Mouse (Mus musculus): ENCODE results near the gene 2410002F23Rik. TPM values are rescaled to one million over a fixed set of nuclear protein-coding genes. Genes with fewer than 3 reads are reported as not detected.
A peak's percentile ranks its signal among the peaks of the same experiment; 100 is the strongest.
"Not testable (repeated sequence)": the region's sequence is repeated elsewhere in the genome, so short reads cannot be mapped to it uniquely, and the experiment has no call there.

2410002F23Rik gene
- total and polyA plus RNA-seq, 3 experiments, result 44.4 to 96.1 (median 67.0) TPM

DNA sequence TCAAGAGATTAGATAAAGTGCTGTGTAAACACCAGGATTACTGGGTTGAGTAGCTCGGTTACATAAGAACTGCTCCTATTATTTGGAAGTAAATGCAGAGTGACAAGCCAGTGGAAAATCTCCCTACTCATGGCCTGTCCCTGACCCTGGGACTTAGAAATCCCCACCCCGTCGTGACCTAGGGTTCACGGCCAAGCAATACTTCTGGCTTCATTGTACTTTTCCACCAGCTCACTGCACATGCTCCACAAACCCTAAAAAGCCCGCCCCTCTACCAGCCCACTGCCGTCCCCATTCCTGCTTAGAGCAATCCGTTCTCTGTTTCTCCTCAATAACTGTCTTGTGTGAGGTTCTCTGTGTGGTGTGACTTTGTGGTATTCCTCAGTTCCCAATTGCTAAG, 41.2 kb downstream of the 2410002F23Rik start:
- in situ Hi-C loops (cut with MboI; ENCODE audit: low pct_ligation_motif_present, low pct_unique_long_range_greater_than_20kb, low sequenced_read_pairs), result no loop called here
- no peak for DNase-seq (ENCODE audit: extremely low read depth)
- H3K79me2 ChIP-seq (replicated peaks; ENCODE audit: control insufficient read depth, extremely low read depth, insufficient read depth, poor library complexity, severe bottlenecking), result no peaks in the 10 kb centered on the region
- H3K27ac ChIP-seq (ENCODE audit: insufficient read depth, low read depth), result no peak overlapping the region
- peaks cover 32% of the 10 kb centered on the region for H3K27me3 ChIP-seq (replicated peaks)
- H3K4me2 ChIP-seq (ENCODE audit: insufficient read depth, low read depth, poor library complexity, severe bottlenecking), result no peak overlapping the region
- peaks cover 2% of the 10 kb centered on the region for H3K9me3 ChIP-seq (replicated peaks; ENCODE audit: low read length)
- dilution Hi-C loops (cut with MboI; ENCODE audit: extremely low pct_ligation_motif_present, extremely low pct_unique_long_range_greater_than_20kb, low sequenced_read_pairs), result no loop called here
- TF ChIP-seq ZC3H11A (IDR thresholded peaks at IDR 0.05; ENCODE audit: low read depth, low read length), result no peak
- no peak for TF ChIP-seq SIN3A (IDR thresholded peaks at IDR 0.05; ENCODE audit: low read length)
- TF ChIP-seq NRF1 (IDR thresholded peaks at IDR 0.05; ENCODE audit: low read depth, low read length), result peak; percentile 56; the same call in 1 of the 2 replicates
- no peak for TF ChIP-seq NELFE (IDR thresholded peaks at IDR 0.05; ENCODE audit: low read depth, low read length)
- no peak for TF ChIP-seq MAFK (IDR thresholded peaks at IDR 0.05; ENCODE audit: insufficient replicate concordance, low read length)
- TF ChIP-seq RAD21 (IDR thresholded peaks at IDR 0.05; ENCODE audit: low read depth, low read length), result no peak
- peaks cover 0 to 9% of the 10 kb centered on the region in 2 experiments; a peak in 2 of 4 replicates for H3K4me1 ChIP-seq (ENCODE audit: control insufficient read depth in 1 of 2, insufficient read depth in 2 of 2)
- H3K4me3 ChIP-seq (replicated peaks in 1 of 3; ENCODE audit: low read depth in 2 of 3, low read length in 2 of 3, poor library complexity in 1 of 3), result no peak overlapping the region
- no peaks in the 10 kb centered on the region for H3K36me3 ChIP-seq (replicated peaks in 1 of 2; ENCODE audit: control insufficient read depth in 1 of 2, insufficient read depth in 1 of 2, low read length in 1 of 2)
- H3K9ac ChIP-seq (ENCODE audit: insufficient read depth, low read depth), result no peak overlapping the region

DNA sequence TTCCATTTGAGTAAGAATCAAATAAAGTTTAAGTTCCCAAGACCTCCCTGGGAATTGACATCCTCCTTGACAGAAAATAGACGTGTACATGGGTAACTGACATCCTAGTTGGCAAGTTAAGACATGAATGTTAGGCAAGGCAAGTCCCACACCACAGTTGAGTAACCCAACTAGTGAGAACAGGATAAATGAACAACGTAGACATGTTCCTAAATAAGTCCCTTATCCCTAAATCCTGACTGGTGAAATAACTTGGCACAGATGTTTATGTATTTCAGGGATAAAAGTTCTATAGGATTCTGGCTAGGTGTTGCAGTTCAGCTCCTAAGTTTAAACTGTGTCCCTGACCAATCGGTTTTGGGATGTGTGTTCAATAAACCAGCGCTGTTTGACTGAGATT, 44.5 kb downstream of the 2410002F23Rik start:
- in situ Hi-C loops (cut with MboI; ENCODE audit: low pct_ligation_motif_present, low pct_unique_long_range_greater_than_20kb, low sequenced_read_pairs), result no loop called here
- TF ChIP-seq USF1 (IDR thresholded peaks at IDR 0.05; ENCODE audit: low read depth, low read length), result no peak

DNA sequence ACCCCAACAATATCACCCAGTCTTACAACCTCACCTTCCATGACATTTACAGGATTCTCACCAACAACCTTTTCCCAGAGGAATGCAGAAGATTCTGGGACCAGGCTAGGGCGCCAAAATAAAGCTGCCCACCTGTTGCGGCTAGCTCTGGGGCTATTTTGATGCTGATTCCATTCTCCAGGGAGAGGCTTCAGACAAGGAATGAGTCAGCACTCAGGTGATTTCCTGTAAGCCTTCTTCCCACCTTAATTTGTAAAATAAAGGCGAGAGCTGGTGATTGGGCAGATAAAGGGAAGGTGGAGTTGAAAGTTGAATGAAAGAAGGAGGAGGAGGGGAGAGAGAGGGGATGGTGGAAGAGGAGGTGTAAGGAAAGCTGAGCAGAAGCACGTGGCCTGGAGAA, 44.9 kb downstream of the 2410002F23Rik start:
- no peak overlapping the region for H3K4me3 ChIP-seq (replicated peaks in 1 of 3; ENCODE audit: low read depth in 2 of 3, low read length in 2 of 3, poor library complexity in 1 of 3)
- in situ Hi-C loops (cut with MboI; ENCODE audit: low pct_ligation_motif_present, low pct_unique_long_range_greater_than_20kb, low sequenced_read_pairs) (no loop called here), dilution Hi-C loops (cut with MboI; ENCODE audit: extremely low pct_ligation_motif_present, extremely low pct_unique_long_range_greater_than_20kb, low sequenced_read_pairs) (no loop called here)
- no peak overlapping the region for H3K4me2 ChIP-seq (ENCODE audit: insufficient read depth, low read depth, poor library complexity, severe bottlenecking)
- H3K36me3 ChIP-seq (replicated peaks in 1 of 2; ENCODE audit: control insufficient read depth in 1 of 2, insufficient read depth in 1 of 2, low read length in 1 of 2), result no peaks in the 10 kb centered on the region
- H3K9me3 ChIP-seq (replicated peaks; ENCODE audit: low read length), result peaks cover 9% of the 10 kb centered on the region
- H3K9ac ChIP-seq (ENCODE audit: insufficient read depth, low read depth), result no peak overlapping the region
- peaks cover 25% of the 10 kb centered on the region for H3K27me3 ChIP-seq (replicated peaks)
- H3K79me2 ChIP-seq (replicated peaks; ENCODE audit: control insufficient read depth, extremely low read depth, insufficient read depth, poor library complexity, severe bottlenecking), result no peaks in the 10 kb centered on the region
- no peak overlapping the region for H3K27ac ChIP-seq (ENCODE audit: insufficient read depth, low read depth)
- TF ChIP-seq BHLHE40 (IDR thresholded peaks at IDR 0.05; ENCODE audit: low read depth, low read length), result peak; percentile 44
- no peak for TF ChIP-seq ELF1 (IDR thresholded peaks at IDR 0.05; ENCODE audit: low read depth, low read length)
- TF ChIP-seq ZNF384 (IDR thresholded peaks at IDR 0.05; ENCODE audit: low read depth, low read length), result no peak
- no peak for TF ChIP-seq TCF12 (IDR thresholded peaks at IDR 0.05; ENCODE audit: low read depth, low read length)
- no peak for TF ChIP-seq MAFK (IDR thresholded peaks at IDR 0.05; ENCODE audit: insufficient replicate concordance, low read length)
- TF ChIP-seq POLR2AphosphoS2 (IDR thresholded peaks at IDR 0.05; ENCODE audit: low read depth, low read length), result no peak
- no peak for DNase-seq (ENCODE audit: extremely low read depth)
- peaks cover 0 to 9% of the 10 kb centered on the region in 2 experiments; a peak in 2 of 4 replicates for H3K4me1 ChIP-seq (ENCODE audit: control insufficient read depth in 1 of 2, insufficient read depth in 2 of 2)

More for the DNA sequence above, 44.5 kb downstream of the 2410002F23Rik start:
- Histone ChIP-seq H3K4me3 (replicated peaks in 1 of 3; ENCODE audit: low read depth in 2 of 3, low read length in 2 of 3, poor library complexity in 1 of 3) (no peak overlapping the region), H3K27me3 (replicated peaks) (peaks cover 22% of the 10 kb centered on the region), H3K9me3 (replicated peaks; ENCODE audit: low read length) (peaks cover 5% of the 10 kb centered on the region), H3K4me1 (ENCODE audit: control insufficient read depth in 1 of 2, insufficient read depth in 2 of 2) (peaks cover 0 to 9% of the 10 kb centered on the region in 2 experiments; a peak in 2 of 4 replicates), H3K79me2 (replicated peaks; ENCODE audit: control insufficient read depth, extremely low read depth, insufficient read depth, poor library complexity, severe bottlenecking) (no peaks in the 10 kb centered on the region), H3K9ac (ENCODE audit: insufficient read depth, low read depth) (no peak overlapping the region), H3K36me3 (replicated peaks in 1 of 2; ENCODE audit: control insufficient read depth in 1 of 2, insufficient read depth in 1 of 2, low read length in 1 of 2) (no peaks in the 10 kb centered on the region), H3K4me2 (ENCODE audit: insufficient read depth, low read depth, poor library complexity, severe bottlenecking) (no peak overlapping the region), H3K27ac (ENCODE audit: insufficient read depth, low read depth) (no peak overlapping the region)
- DNase-seq (ENCODE audit: extremely low read depth), result no peak
- dilution Hi-C loops (cut with MboI; ENCODE audit: extremely low pct_ligation_motif_present, extremely low pct_unique_long_range_greater_than_20kb, low sequenced_read_pairs), result no loop called here

DNA sequence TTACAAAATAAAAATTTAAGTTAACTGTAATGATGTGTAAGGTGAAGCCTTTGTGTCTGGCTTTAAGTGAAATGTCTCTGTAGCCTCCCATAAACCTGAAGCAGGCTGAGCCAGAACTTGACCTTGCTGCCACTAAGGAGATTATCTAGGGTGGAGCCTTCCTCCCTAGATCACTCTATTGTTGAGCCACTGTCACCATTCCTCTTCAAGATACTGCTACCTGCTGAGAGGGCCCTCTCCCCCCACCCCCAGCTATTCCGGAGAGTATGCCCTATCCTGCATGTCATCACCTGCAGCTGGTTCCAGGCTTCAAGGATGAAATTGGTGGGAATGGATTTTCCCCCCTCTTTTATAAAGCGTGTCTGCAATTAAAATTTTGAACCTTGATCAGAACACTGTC, 51.0 kb downstream of the 2410002F23Rik start:
- H3K79me2 ChIP-seq (replicated peaks; ENCODE audit: control insufficient read depth, extremely low read depth, insufficient read depth, poor library complexity, severe bottlenecking); H3K4me1 ChIP-seq (ENCODE audit: control insufficient read depth in 1 of 2, insufficient read depth in 2 of 2); H3K4me3 ChIP-seq (replicated peaks in 1 of 3; ENCODE audit: low read depth in 2 of 3, low read length in 2 of 3, poor library complexity in 1 of 3); H3K4me2 ChIP-seq (ENCODE audit: insufficient read depth, low read depth, poor library complexity, severe bottlenecking); dilution Hi-C loops (cut with MboI; ENCODE audit: extremely low pct_ligation_motif_present, extremely low pct_unique_long_range_greater_than_20kb, low sequenced_read_pairs); DNase-seq (ENCODE audit: extremely low read depth); H3K36me3 ChIP-seq (replicated peaks in 1 of 2; ENCODE audit: control insufficient read depth in 1 of 2, insufficient read depth in 1 of 2, low read length in 1 of 2); H3K27ac ChIP-seq (ENCODE audit: insufficient read depth, low read depth); H3K9ac ChIP-seq (ENCODE audit: insufficient read depth, low read depth); in situ Hi-C loops (cut with MboI; ENCODE audit: low pct_ligation_motif_present, low pct_unique_long_range_greater_than_20kb, low sequenced_read_pairs): not testable (repeated sequence)
- Histone ChIP-seq H3K9me3 (replicated peaks; ENCODE audit: low read length) (peaks cover 15% of the 10 kb centered on the region), H3K27me3 (replicated peaks) (peaks cover 16% of the 10 kb centered on the region)

Data from CH12.LX (cell line).